Mouse (Mus musculus) midbrain, embryonic 10.5 days (tissue): ENCODE measurements around the gene Sfmbt1. TPM values are rescaled to one million over a fixed set of nuclear protein-coding genes. Genes with fewer than 3 reads are reported as not detected.

Source experiments
- DNase-seq: peaks from one replicate; pipeline ENCODE4 v3.0.0-alpha.2; 2017; ENCODE audit warnings: low spot score
- H3K27ac ChIP-seq: fragments of 300-500 bp; sonication (generic); replicated peaks from 2 replicates; pipeline ENCODE4 v1.5.1; 2016; ENCODE audit warnings: mild to moderate bottlenecking
- H3K27me3 ChIP-seq: fragments of 300-500 bp; sonication (generic); 2 replicates; pipeline ENCODE4 v1.6.1; 2016; ENCODE audit warnings: low read depth, mild to moderate bottlenecking; ENCODE audit not compliant: poor library complexity, severe bottlenecking
- H3K36me3 ChIP-seq: fragments of 300-500 bp; sonication (generic); 2 replicates; pipeline ENCODE4 v1.6.1; 2016; ENCODE audit warnings: mild to moderate bottlenecking, moderate library complexity
- H3K4me1 ChIP-seq: fragments of 300-500 bp; sonication (generic); 2 replicates; pipeline ENCODE4 v1.6.1; 2016
- H3K4me3 ChIP-seq: fragments of 300-500 bp; sonication (generic); 2 replicates; pipeline ENCODE4 v1.5.1; 2016; ENCODE audit warnings: mild to moderate bottlenecking, moderate library complexity
- H3K9me3 ChIP-seq: fragments of 300-500 bp; sonication (generic); replicated peaks from 2 replicates; pipeline ENCODE4 v1.6.1; 2016; ENCODE audit warnings: mild to moderate bottlenecking
- WGBS: fragments of 180-500 bp; shearing (Covaris S2); methylation state at CpG from one replicate; pipeline ENCODE4 v1.1.7; 2016; 5-methylcytosine and 5-hydroxymethylcytosine counted together
- polyA plus RNA-seq: library from polyadenylated mRNA; unstranded; fragments of >200 nt; fragmentation: Nextera tagmentation; extraction: Ambion mirVana; gene quantifications from 2 replicates; pipeline ENCODE4 v1.2.1, GENCODE M21; 2016

Gene Sfmbt1
- polyA plus RNA-seq, result 22.4 and 22.6 TPM in 2 replicates

DNA sequence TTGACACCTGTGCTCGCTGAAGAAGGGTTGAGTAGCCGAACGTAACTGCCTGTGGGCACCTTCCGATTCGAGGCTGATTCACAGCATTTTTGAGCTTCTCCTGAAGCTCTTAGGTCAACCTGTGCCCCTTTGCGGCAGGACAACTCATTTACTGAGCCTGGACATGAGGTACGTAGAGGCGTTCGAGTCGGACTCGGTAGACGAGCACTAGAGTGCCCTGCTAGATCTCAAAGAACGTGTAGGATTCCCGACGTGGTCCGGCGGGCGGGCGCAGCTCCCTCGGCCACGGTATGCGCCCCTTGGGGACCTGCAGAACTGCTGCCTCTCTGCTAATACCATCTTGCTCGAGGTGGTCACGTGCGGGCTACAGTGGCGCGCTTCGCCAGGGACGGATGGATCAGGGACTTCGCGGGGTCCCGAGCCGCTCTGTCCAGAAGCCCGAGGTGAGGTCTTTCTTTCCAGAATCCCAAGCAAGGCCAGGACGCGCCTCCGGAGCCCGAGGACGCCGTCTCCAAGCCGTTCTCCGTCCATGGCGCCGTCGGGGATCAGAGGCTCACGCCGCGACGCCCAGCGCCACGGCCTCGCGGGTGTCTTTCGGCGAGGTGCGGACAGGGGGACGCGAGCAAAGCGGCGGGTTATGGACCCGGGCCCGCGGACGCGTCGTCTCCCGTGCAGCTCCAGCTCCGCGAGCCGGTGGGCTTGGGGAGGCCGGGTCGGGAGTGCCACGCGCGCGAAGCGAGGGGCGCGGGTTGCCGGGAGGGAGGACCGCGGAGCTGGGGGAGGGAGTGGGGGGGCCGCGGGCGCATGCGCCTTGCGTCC lies at the start of gene Sfmbt1:
Gene Sfmbt1, plus strand, starts transcription at position 51 of the 819 bp plus-strand sequence.
- peak; percentile 75 for DNase-seq
- no peaks in the 10 kb centered on the region for H3K36me3 ChIP-seq
- peaks cover 16% of the 10 kb centered on the region for H3K27me3 ChIP-seq
- peaks cover 26% of the 10 kb centered on the region for H3K4me1 ChIP-seq
- 2% methylated on average over 87 of the region's 87 CpGs for WGBS
- no peaks in the 10 kb centered on the region for H3K9me3 ChIP-seq
- peak within 1 kb of the TSS; percentile 97 for H3K27ac ChIP-seq
- H3K4me3 ChIP-seq, result peak within 1 kb of the TSS; percentile 90

DNA sequence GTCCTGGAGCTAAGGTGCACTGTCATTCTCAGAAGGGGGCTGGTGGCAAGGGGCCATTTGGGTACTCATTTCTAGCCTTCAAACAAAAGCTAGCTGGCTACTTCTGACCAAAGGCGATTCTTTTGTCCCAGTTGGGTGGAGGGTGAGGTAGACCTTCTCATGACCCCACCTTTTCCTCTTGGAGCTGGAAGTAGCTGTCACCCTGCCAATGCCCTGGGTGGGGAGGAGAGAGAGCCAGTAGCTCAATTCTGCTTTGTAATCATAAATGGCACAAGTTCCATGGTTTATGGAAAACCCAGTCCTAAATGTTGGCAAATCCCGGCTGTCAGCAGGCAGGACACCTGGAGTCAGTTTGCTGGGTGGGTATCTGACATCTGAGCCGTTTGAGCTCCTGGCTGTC lies 48.6 kb upstream of the Sfmbt1 start:
- WGBS, result 85% methylated on average over 3 of the region's 3 CpGs
- peaks cover 91% of the 10 kb centered on the region for H3K36me3 ChIP-seq

DNA sequence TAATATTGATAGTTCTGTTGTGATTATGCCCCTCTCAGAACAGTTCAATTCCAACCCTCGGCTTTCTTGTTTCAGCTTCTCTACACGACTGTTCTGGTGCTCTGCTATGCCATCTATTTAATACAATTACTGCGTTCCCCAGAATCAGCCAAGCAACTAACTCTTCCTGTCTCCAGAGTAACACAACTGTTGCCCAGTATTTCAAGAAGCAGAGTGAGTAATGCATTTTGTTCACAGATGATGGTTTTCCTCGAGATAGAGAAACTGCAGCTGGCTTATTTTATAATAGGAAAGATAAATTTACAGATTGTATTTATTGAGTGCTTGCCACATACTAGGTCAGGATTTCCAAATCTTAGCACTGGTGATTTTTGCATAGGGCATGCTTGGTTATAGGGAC lies 48.0 kb upstream of the Sfmbt1 start:
- peaks cover 86% of the 10 kb centered on the region for H3K36me3 ChIP-seq
- H3K4me3 ChIP-seq, result no peak overlapping the region
- WGBS, result 91% methylated on average over 4 of the region's 4 CpGs

More for the DNA sequence above, 48.6 kb upstream of the Sfmbt1 start:
- no peaks in the 10 kb centered on the region for H3K9me3 ChIP-seq
- no peak overlapping the region for H3K27ac ChIP-seq
- no peak overlapping the region for H3K4me3 ChIP-seq
- H3K27me3 ChIP-seq, result no peaks in the 10 kb centered on the region
- no peak for DNase-seq
- H3K4me1 ChIP-seq, result no peaks in the 10 kb centered on the region

DNA sequence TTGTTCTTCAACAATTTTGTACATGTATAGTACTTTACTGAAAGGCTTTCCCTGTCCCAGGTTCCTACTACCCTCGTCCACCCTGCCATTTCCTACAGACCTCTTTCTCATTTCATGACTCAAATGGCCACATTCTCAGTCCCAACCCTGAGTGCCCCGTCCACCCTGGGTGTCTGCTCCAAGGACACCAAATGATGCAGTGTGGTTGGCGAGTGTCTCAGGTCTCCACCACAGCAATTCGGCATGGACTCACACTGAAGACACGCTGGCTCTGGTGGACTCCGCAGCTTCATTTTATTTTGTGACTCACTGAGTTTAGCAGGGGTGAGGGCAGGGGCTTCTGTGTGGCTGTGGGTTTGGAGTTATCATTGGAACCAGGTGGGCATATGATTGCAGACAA lies 44.5 kb upstream of the Sfmbt1 start:
- no peak overlapping the region for H3K27ac ChIP-seq
- peaks cover 69% of the 10 kb centered on the region for H3K36me3 ChIP-seq
- DNase-seq, result no peak
- H3K9me3 ChIP-seq, result no peaks in the 10 kb centered on the region
- H3K27me3 ChIP-seq, result no peaks in the 10 kb centered on the region
- WGBS, result 93% methylated on average over 6 of the region's 6 CpGs
- no peak overlapping the region for H3K4me3 ChIP-seq
- H3K4me1 ChIP-seq, result no peaks in the 10 kb centered on the region

More for the DNA sequence above, 48.0 kb upstream of the Sfmbt1 start:
- Histone ChIP-seq H3K4me1 (no peaks in the 10 kb centered on the region), H3K27ac (no peak overlapping the region), H3K9me3 (no peaks in the 10 kb centered on the region), H3K27me3 (no peaks in the 10 kb centered on the region)
- no peak for DNase-seq

DNA sequence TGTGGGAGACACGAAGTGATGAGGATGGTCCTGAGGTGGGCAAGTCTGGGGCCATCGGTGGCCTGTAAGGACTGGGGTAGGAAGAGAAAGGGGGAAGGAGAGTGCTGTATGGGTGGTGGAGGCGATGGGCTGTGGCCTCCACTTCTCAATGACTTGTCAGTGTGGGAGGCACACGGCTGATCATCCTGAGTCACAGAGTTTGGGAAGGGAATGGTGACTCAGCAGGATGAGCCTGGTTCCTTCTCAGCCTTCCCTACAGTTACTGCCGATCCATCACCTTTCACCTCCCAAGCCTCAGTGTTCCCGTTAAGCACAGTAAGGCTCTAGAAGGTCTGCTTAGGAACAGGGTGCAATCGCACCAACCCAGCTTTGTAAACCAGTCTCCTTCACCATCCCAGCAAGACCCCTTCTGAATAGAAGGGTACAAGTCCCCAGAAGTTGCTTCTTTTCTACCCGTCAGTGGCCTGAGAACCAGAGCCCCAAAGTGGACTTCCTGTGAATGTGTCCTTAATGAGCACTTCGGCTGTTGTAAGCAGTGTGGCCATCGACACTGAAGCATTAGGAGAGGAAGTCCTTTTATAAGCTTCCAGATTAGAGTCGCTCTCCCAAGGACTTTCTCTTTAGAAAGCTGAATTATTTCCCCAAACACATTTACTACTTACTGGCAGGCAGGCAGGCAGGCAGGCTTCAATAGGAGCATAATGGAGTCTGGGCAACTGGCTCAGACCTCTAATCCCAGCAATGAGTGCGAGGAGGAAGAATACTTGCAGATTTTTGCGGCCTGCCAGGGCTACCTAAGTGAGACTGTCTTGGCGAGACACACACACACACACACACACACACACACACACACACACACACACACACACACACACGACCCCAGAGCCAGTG lies 43.3 kb upstream of the Sfmbt1 start:
- H3K36me3 ChIP-seq, result peaks cover 65% of the 10 kb centered on the region
- H3K9me3 ChIP-seq, result no peaks in the 10 kb centered on the region
- no peaks in the 10 kb centered on the region for H3K4me1 ChIP-seq
- no peaks in the 10 kb centered on the region for H3K27me3 ChIP-seq
- WGBS, result 77% methylated on average over 15 of the region's 15 CpGs
- H3K4me3 ChIP-seq, result no peak overlapping the region
- no peak overlapping the region for H3K27ac ChIP-seq
- no peak for DNase-seq

- WGBS, result 14% methylated on average over 3 of the region's 3 CpGs
- Histone ChIP-seq H3K27ac (no peak overlapping the region), H3K4me3 (no peak overlapping the region), H3K4me1 (no peaks in the 10 kb centered on the region), H3K36me3 (peaks cover 65% of the 10 kb centered on the region), H3K27me3 (no peaks in the 10 kb centered on the region), H3K9me3 (no peaks in the 10 kb centered on the region)
- peak; percentile 82 for DNase-seq
Measured at GRCm38 (mm10) chr14:30671986-30672312, 42.7 kb upstream of the Sfmbt1 start.

- no peak for DNase-seq
- WGBS, result 70% methylated on average over 6 of the region's 6 CpGs
- no peak overlapping the region for H3K27ac ChIP-seq
Measured at GRCm38 (mm10) chr14:30674947-30675346, 39.7 kb upstream of the Sfmbt1 start.

GRCm38 (mm10) chr14:30682131-30682530 lies 32.5 kb upstream of the Sfmbt1 start:
- Histone ChIP-seq H3K4me3 (no peak overlapping the region), H3K9me3 (no peaks in the 10 kb centered on the region), H3K36me3 (peaks cover 80% of the 10 kb centered on the region), H3K27me3 (no peaks in the 10 kb centered on the region), H3K27ac (no peak overlapping the region), H3K4me1 (no peaks in the 10 kb centered on the region)
- DNase-seq, result no peak
- WGBS, result 91% methylated on average over 3 of the region's 3 CpGs

More at GRCm38 (mm10) chr14:30674947-30675346, 39.7 kb upstream of the Sfmbt1 start:
- Histone ChIP-seq H3K36me3 (peaks cover 65% of the 10 kb centered on the region), H3K4me3 (no peak overlapping the region), H3K9me3 (no peaks in the 10 kb centered on the region), H3K27me3 (no peaks in the 10 kb centered on the region), H3K4me1 (no peaks in the 10 kb centered on the region)

DNA sequence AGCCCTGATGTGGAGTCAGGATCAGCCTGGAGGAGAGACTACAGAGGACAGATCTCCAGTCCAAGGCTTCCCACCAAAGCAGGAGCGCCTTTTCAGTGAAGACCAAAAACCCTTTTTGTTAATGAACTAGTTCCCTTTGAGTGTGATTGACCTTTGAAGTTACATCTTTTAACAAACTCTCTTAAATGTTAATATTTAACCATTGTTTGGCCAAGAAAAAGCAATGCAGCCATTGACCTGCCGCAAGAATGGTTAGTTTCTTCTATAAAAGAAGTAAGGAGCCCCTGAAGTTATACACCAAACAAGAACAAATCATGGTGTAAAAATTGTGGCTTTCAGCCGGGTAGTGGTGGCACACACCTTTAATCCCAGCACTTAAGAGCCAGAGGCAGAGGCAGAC lies 24.0 kb upstream of the Sfmbt1 start:
- no peak overlapping the region for H3K4me3 ChIP-seq
- 95% methylated on average over 3 of the region's 3 CpGs for WGBS
- no peak for DNase-seq
- no peaks in the 10 kb centered on the region for H3K9me3 ChIP-seq
- H3K27me3 ChIP-seq, result no peaks in the 10 kb centered on the region
- H3K36me3 ChIP-seq, result peaks cover 42% of the 10 kb centered on the region
- H3K27ac ChIP-seq, result no peak overlapping the region
- no peaks in the 10 kb centered on the region for H3K4me1 ChIP-seq

- Histone ChIP-seq H3K27me3 (no peaks in the 10 kb centered on the region), H3K9me3 (no peaks in the 10 kb centered on the region), H3K4me3 (no peak overlapping the region), H3K4me1 (peaks cover 5% of the 10 kb centered on the region), H3K27ac (no peak overlapping the region), H3K36me3 (peaks cover 29% of the 10 kb centered on the region)
- DNase-seq, result no peak
- WGBS, result 88% methylated on average over 6 of the region's 6 CpGs
Measured at GRCm38 (mm10) chr14:30692439-30692838, 22.2 kb upstream of the Sfmbt1 start.

DNA sequence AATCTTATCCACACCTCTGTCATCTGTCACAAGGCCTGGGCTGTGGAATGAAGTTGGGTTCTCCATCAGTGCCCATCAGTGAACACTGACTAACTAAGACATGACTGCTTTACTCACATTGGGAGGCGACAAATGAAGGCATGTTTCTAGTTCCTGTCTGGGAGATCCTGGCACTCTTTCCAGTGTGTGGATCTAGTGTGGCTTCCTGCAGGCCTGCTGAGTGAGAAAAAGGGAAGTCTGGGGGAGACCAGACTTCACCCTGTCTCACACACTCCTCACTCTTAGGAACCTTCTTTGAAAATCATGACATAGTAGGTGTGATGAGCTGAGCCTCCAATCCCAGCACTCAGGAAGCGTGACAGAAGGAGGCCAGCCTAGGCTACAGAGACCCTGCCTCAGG lies 19.9 kb upstream of the Sfmbt1 start:
- Histone ChIP-seq H3K4me1 (peaks cover 14% of the 10 kb centered on the region), H3K27me3 (no peaks in the 10 kb centered on the region), H3K9me3 (no peaks in the 10 kb centered on the region), H3K36me3 (peaks cover 17% of the 10 kb centered on the region), H3K27ac (no peak overlapping the region), H3K4me3 (no peak overlapping the region)
- 93% methylated on average over 2 of the region's 2 CpGs for WGBS
- no peak for DNase-seq

DNA sequence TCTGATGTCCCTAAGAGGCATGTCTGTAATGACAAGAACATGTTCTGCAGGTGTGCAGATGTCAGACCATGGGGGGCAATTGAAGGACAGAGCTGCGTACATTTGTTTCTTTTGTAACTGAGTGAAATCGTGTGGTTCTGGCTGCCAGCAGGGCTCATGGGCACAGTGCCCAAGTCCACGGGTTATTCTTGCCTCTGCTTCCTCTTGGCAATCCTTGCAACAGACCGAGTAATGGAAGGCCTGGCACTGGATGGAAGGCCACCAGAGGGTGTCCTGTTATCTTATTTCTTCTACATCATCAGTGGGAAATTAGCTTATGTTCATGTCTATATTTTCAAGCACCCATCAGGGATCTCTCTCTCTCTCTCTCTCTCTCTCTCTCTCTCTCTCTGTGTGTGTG lies 19.0 kb upstream of the Sfmbt1 start:
- whole genome bisulfite sequencing, result 91% methylated on average over 4 of the region's 4 CpGs
- no peak overlapping the region for H3K27ac ChIP-seq
- H3K9me3 ChIP-seq, result no peaks in the 10 kb centered on the region
- peaks cover 14% of the 10 kb centered on the region for H3K4me1 ChIP-seq
- no peak for DNase-seq
- 0 out of 2 replicates have a peak, but pooled peaks cover 9% of the 10 kb centered on the region for H3K36me3 ChIP-seq
- H3K4me3 ChIP-seq, result no peak overlapping the region
- no peaks in the 10 kb centered on the region for H3K27me3 ChIP-seq
